Mouse (Mus musculus): Measurements from ENCODE around the gene Gm10974. TPM values are rescaled to one million over a fixed set of nuclear protein-coding genes. Genes with fewer than 3 reads are reported as not detected.
A peak's percentile ranks its signal among the peaks of the same experiment; 100 is the strongest.

Gm10974 gene
- not detected in 2 replicates for polyA plus RNA-seq (2015; fragmentation: Nextera tagmentation; extraction: Ambion mirVana)

- Histone ChIP-seq H3K36me3 (0 out of 2 replicates have a peak, but pooled peaks cover 5% of the 10 kb centered on the region), H3K4me1 (peaks cover 6% of the 10 kb centered on the region), H3K9ac (no peak within 1 kb of the TSS), H3K9me3 (0 out of 2 replicates have a peak, but pooled peaks cover 5% of the 10 kb centered on the region), H3K27me3 (replicated peaks) (no peaks in the 10 kb centered on the region), H3K4me2 (no peak within 1 kb of the TSS), H3K27ac (no peak within 1 kb of the TSS), H3K4me3 (replicated peaks) (no peak within 1 kb of the TSS)
- ATAC-seq (ENCODE audit: insufficient read depth, low FRiP score, low read depth) = no peak
- 24% methylated on average over 2 of the region's 2 CpGs for WGBS
Measured at GRCm38 (mm10) chr7:66365904-66366303, at the start of gene Gm10974. Gene Gm10974, plus strand, starts transcription at chr7:66365905.

DNA sequence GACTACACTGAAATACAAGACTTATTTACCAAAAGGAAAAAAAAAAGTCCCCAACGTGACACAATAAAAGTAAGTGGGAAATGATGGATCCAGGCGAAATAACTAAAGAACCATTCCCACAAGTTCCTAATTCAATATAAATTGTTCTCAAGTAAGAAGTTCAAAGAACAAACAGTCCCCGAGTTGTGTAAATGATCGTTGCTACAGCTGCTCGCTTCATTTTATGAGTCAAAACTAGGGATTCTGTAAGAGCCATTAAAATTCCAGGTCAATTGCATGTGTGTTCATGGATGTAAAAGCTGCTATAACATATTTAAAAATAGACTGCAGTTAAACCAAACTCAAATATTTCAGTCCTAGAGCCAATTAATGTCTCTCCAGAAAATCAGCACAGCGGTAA, 47.6 kb upstream of the Gm10974 start:
- Histone ChIP-seq H3K4me1 (no peaks in the 10 kb centered on the region), H3K36me3 (0 out of 2 replicates have a peak, but pooled peaks cover 3% of the 10 kb centered on the region), H3K27ac (no peak overlapping the region), H3K4me2 (no peak overlapping the region), H3K9me3 (no peaks in the 10 kb centered on the region), H3K9ac (no peak overlapping the region), H3K27me3 (replicated peaks) (no peaks in the 10 kb centered on the region), H3K4me3 (replicated peaks) (no peak overlapping the region)
- WGBS = 74% methylated on average over 6 of the region's 6 CpGs
- no peak for ATAC-seq (ENCODE audit: insufficient read depth, low FRiP score, low read depth)

DNA sequence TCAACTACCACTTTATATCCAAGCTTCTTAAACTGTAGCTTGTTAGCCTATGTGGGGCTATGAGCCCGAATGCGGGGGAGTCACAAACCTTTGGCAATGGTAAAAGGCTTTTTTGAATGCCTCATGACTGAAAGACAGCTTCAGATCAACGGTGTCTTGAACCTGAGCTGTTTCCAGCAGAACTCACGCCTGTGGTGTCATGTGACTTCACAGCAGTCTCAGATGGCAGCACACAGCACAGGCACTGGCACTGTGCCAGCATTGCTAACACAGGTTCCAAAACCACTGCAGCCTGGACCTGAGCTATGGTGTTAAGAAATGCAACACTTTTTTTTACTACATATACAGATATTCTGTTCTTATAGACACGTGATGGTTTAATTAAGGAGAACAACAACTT, 44.7 kb upstream of the Gm10974 start:
- Histone ChIP-seq H3K9me3 (no peaks in the 10 kb centered on the region), H3K4me2 (no peak overlapping the region), H3K4me3 (replicated peaks) (no peak overlapping the region), H3K36me3 (0 out of 2 replicates have a peak, but pooled peaks cover 3% of the 10 kb centered on the region), H3K4me1 (no peaks in the 10 kb centered on the region), H3K9ac (no peak overlapping the region), H3K27ac (no peak overlapping the region), H3K27me3 (replicated peaks) (no peaks in the 10 kb centered on the region)
- 55% methylated on average over 5 of the region's 5 CpGs for WGBS
- ATAC-seq (ENCODE audit: insufficient read depth, low FRiP score, low read depth) = no peak

- no peak for ATAC-seq (ENCODE audit: insufficient read depth, low FRiP score, low read depth)
- Histone ChIP-seq H3K36me3 (no peaks in the 10 kb centered on the region), H3K4me3 (replicated peaks) (no peak overlapping the region), H3K27ac (no peak overlapping the region), H3K4me2 (no peak overlapping the region), H3K9ac (no peak overlapping the region), H3K4me1 (no peaks in the 10 kb centered on the region), H3K27me3 (replicated peaks) (no peaks in the 10 kb centered on the region), H3K9me3 (no peaks in the 10 kb centered on the region)
- WGBS = 72% methylated on average over 9 of the region's 9 CpGs
Measured at GRCm38 (mm10) chr7:66323252-66324015, 42.3 kb upstream of the Gm10974 start.

- no peak overlapping the region for H3K9ac ChIP-seq
- H3K27me3 ChIP-seq (replicated peaks) = no peaks in the 10 kb centered on the region
- no peaks in the 10 kb centered on the region for H3K9me3 ChIP-seq
- no peak for ATAC-seq (ENCODE audit: insufficient read depth, low FRiP score, low read depth)
- H3K4me3 ChIP-seq (replicated peaks) = no peak overlapping the region
- WGBS = 55% methylated on average over 3 of the region's 3 CpGs
- H3K4me1 ChIP-seq = no peaks in the 10 kb centered on the region
- H3K27ac ChIP-seq = no peak overlapping the region
- H3K36me3 ChIP-seq = no peaks in the 10 kb centered on the region
- no peak overlapping the region for H3K4me2 ChIP-seq
Measured at GRCm38 (mm10) chr7:66325419-66326053, 40.2 kb upstream of the Gm10974 start.

DNA sequence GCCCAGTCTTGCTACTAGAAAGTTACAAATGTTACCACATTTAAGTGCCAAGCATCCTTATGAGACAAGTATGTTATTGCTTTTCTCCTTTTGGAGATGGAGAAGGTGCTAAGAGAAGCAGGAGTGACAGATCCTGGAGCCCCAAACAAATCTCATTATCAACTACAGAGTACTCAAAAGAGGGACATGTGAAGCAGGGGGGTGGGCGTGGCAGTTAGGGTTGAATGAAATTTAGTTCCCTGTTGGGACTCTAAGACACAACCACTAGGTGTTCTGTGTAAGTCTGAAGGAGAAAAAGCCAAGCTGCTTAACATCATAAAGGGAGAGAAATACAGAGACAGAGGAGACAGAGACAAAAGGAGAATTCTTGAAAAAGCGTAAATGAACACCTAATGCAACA, 38.2 kb upstream of the Gm10974 start:
- Histone ChIP-seq H3K4me3 (replicated peaks) (no peak overlapping the region), H3K9me3 (no peaks in the 10 kb centered on the region), H3K27ac (no peak overlapping the region), H3K27me3 (replicated peaks) (no peaks in the 10 kb centered on the region), H3K36me3 (no peaks in the 10 kb centered on the region), H3K4me1 (no peaks in the 10 kb centered on the region), H3K4me2 (no peak overlapping the region), H3K9ac (no peak overlapping the region)
- ATAC-seq (ENCODE audit: insufficient read depth, low FRiP score, low read depth) = no peak
- 91% methylated on average over 2 of the region's 2 CpGs for WGBS

GRCm38 (mm10) chr7:66330610-66331009, 35.1 kb upstream of the Gm10974 start:
- no peak overlapping the region for H3K4me2 ChIP-seq
- no peaks in the 10 kb centered on the region for H3K4me1 ChIP-seq
- H3K27me3 ChIP-seq (replicated peaks) = no peaks in the 10 kb centered on the region
- H3K9me3 ChIP-seq = no peaks in the 10 kb centered on the region
- H3K36me3 ChIP-seq = peaks cover 14% of the 10 kb centered on the region
- ATAC-seq (ENCODE audit: insufficient read depth, low FRiP score, low read depth) = no peak
- WGBS = 83% methylated on average over 9 of the region's 9 CpGs
- H3K9ac ChIP-seq = no peak overlapping the region
- H3K27ac ChIP-seq = no peak overlapping the region
- no peak overlapping the region for H3K4me3 ChIP-seq (replicated peaks)

DNA sequence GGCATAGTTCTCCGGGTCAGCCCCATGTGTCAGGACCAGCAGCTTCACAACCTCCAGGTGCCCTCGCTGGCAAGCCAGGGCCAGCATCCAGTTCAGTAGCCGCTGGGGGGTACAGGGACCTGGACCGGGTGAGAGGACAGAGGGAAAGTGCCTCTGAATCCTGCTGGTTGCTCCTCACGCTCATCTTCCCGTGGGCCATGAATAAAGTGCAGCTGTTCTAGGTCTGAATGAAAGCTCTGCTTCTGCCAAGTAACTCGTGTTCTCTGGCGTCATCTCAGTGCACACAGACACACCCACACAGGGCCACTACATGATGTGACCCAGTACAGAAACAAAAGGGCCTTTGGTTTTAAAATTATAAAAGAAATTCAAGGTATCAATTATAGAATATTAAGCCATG, 33.4 kb upstream of the Gm10974 start:
- no peak overlapping the region for H3K27ac ChIP-seq
- H3K36me3 ChIP-seq = peaks cover 14% of the 10 kb centered on the region
- no peaks in the 10 kb centered on the region for H3K4me1 ChIP-seq
- H3K9ac ChIP-seq = no peak overlapping the region
- ATAC-seq (ENCODE audit: insufficient read depth, low FRiP score, low read depth) = no peak
- H3K9me3 ChIP-seq = no peaks in the 10 kb centered on the region
- WGBS = 86% methylated on average over 8 of the region's 8 CpGs
- no peak overlapping the region for H3K4me3 ChIP-seq (replicated peaks)
- H3K4me2 ChIP-seq = no peak overlapping the region
- no peaks in the 10 kb centered on the region for H3K27me3 ChIP-seq (replicated peaks)

DNA sequence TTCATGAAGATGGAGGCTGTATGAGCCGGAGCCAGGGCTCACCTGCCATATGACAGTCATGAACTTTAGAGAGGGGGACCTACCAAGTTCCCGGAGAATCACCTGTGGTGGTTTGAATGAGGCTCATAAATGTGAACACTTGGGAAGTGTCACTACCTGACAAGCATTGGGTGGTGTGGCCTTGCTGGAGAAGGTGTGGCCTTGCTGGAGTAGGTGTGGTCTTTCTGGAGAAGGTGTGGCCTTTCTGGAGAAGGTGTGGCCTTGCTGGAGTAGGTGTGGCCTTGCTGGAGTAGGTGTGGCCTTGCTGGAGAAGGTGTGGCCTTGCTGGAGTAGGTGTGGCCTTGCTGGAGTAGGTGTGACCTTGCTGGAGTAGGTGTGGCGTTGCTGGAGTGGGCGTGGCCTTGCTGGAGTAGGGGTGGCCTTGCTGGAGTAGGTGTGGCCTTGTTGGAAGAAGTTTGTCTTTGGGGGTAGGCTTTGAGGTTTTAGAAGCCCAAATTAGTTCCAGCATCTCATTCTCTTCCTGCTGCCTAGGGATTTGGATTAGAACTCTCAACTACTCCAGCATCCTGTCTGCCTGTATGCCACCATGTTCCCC, 31.7 kb upstream of the Gm10974 start:
- H3K4me2 ChIP-seq = no peak overlapping the region
- H3K9ac ChIP-seq = no peak overlapping the region
- H3K36me3 ChIP-seq = peaks cover 14% of the 10 kb centered on the region
- no peak for ATAC-seq (ENCODE audit: insufficient read depth, low FRiP score, low read depth)
- no peak overlapping the region for H3K4me3 ChIP-seq (replicated peaks)
- H3K27me3 ChIP-seq (replicated peaks) = no peaks in the 10 kb centered on the region
- H3K4me1 ChIP-seq = no peaks in the 10 kb centered on the region
- H3K27ac ChIP-seq = no peak overlapping the region
- no peaks in the 10 kb centered on the region for H3K9me3 ChIP-seq
- WGBS = 84% methylated on average over 4 of the region's 4 CpGs

DNA sequence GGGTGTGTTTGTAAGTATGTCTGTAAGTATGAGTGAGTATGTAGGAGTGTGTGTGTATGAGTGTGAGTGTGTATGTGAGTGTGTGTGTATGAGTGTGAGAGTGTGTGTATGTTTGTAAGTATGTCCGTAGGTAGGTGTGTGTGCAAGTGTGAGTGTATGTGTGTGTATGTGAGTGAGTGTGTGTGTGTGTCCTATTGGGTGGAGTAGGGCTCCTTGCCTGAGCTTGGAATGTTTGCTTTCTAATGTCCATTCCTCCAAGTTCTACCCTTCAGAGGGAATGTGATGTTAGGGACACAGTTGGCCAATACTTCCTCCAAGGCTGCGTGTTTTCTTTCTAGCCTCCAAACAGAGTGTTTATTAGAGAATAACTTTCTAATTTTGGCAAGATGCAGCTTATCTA, 28.8 kb upstream of the Gm10974 start:
- Histone ChIP-seq H3K9me3 (no peaks in the 10 kb centered on the region), H3K27ac (no peak overlapping the region), H3K27me3 (replicated peaks) (no peaks in the 10 kb centered on the region), H3K4me3 (replicated peaks) (no peak overlapping the region), H3K4me2 (no peak overlapping the region), H3K36me3 (peaks cover 14% of the 10 kb centered on the region), H3K4me1 (peaks cover 9% of the 10 kb centered on the region), H3K9ac (no peak overlapping the region)
- 78% methylated on average over 2 of the region's 2 CpGs for WGBS
- ATAC-seq (ENCODE audit: insufficient read depth, low FRiP score, low read depth) = no peak

DNA sequence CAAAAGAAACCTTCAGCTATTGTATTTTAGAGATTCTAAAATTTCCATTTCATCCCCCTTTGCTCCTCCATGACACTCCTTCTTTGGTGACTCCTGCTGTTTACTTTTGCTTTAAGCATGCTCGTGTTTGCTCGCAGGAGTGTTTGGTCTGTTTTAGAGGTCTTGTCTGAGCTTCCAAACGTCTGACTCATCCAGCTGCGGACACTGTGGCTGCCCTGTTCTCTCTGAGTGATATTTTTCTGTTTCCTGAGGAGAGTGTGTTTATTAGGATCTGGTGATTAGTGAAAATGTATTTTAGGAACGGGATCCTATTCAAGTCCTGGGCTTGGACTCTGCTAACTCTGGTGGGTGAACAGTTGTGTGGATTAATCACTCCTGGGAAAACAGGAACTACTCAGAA, 26.1 kb upstream of the Gm10974 start:
- no peaks in the 10 kb centered on the region for H3K27me3 ChIP-seq (replicated peaks)
- H3K9me3 ChIP-seq = no peaks in the 10 kb centered on the region
- H3K27ac ChIP-seq = peak overlapping the region; percentile 67
- no peak overlapping the region for H3K4me2 ChIP-seq
- WGBS = 9% methylated on average over 5 of the region's 5 CpGs
- no peak overlapping the region for H3K9ac ChIP-seq
- peak; percentile 59; the same call in 1 of the 2 replicates for ATAC-seq (ENCODE audit: insufficient read depth, low FRiP score, low read depth)
- peaks cover 9% of the 10 kb centered on the region for H3K4me1 ChIP-seq
- H3K36me3 ChIP-seq = no peaks in the 10 kb centered on the region
- H3K4me3 ChIP-seq (replicated peaks) = no peak overlapping the region

DNA sequence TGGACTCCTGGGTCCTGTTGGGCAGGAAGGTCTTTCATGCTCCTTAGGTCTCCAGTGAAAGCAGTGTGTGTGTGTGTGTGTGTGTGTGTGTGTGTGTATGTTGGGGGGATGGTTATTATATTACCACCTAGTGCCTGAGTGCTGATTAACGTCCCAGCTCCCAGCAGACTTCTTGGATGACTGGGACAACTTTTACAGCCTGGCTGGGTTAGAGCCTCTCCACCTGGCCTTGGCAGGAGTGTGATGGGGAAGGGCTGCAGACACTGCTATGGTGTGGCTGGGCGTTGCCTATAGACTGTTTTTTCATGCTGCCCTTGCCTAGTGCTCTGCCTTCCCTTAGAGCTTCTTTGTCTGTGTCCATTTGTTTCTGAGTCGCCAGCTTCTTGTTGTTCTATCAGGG, 25.7 kb upstream of the Gm10974 start:
- WGBS = 35% methylated on average over 3 of the region's 3 CpGs
- no peaks in the 10 kb centered on the region for H3K27me3 ChIP-seq (replicated peaks)
- H3K27ac ChIP-seq = peak overlapping the region; percentile 67
- no peaks in the 10 kb centered on the region for H3K36me3 ChIP-seq
- no peak overlapping the region for H3K4me3 ChIP-seq (replicated peaks)
- ATAC-seq (ENCODE audit: insufficient read depth, low FRiP score, low read depth) = no peak
- no peak overlapping the region for H3K9ac ChIP-seq
- no peaks in the 10 kb centered on the region for H3K9me3 ChIP-seq
- H3K4me2 ChIP-seq = no peak overlapping the region
- H3K4me1 ChIP-seq = peaks cover 9% of the 10 kb centered on the region

Measured in stomach, embryonic 15.5 days (tissue).